Mouse (Mus musculus) lung, adult 2 months (tissue): ENCODE measurements around the gene Apbb1ip.

ENCODE experiments used
- CTCF ChIP-seq: fragments of 200-500 bp; IDR thresholded peaks from 2 replicates; pipeline ENCODE4 v1.5.1; 2011; ENCODE audit warnings: mild to moderate bottlenecking, low read length, control low read depth; ENCODE audit not compliant: insufficient read depth
- POLR2A ChIP-seq: fragments of 200-500 bp; IDR thresholded peaks from 2 replicates; pipeline ENCODE4 v1.6.1; 2011; ENCODE audit warnings: low read depth, mild to moderate bottlenecking, control low read depth, low read length, borderline replicate concordance; ENCODE audit errors: extremely low read depth

DNA sequence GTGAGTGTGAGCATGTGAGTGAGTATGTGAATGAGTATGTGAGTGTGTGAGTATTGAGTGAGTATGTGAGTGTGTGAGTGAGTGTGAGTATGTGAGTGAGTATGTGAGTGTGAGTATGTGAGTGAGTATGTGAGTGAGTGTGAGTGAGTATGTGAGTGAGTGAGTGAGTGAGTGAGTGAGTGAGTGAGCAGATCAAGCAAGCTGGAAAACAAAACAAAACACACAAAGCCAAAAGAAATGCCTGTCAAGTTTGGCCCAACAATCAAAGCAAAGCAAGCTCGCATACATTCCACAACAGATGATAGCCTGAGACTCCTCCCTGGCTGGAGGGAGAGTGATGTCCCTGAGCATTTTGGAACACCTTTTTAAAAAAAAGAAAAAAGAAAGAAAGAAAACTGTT is 33.5 kb upstream of the Apbb1ip start:
- no peak for TF ChIP-seq CTCF
- no peak for TF ChIP-seq POLR2A
